Mouse (Mus musculus) kidney, postnatal 14 days (tissue): ENCODE results near the gene Obp2a.
"Not testable (repeated sequence)": the region's sequence is repeated elsewhere in the genome, so short reads cannot be mapped to it uniquely, and the experiment has no call there.

Source experiments
- DNase-seq: peaks from one replicate; pipeline ENCODE4 v3.0.0; 2022; ENCODE audit warnings: mixed read lengths

The Obp2a gene

DNA sequence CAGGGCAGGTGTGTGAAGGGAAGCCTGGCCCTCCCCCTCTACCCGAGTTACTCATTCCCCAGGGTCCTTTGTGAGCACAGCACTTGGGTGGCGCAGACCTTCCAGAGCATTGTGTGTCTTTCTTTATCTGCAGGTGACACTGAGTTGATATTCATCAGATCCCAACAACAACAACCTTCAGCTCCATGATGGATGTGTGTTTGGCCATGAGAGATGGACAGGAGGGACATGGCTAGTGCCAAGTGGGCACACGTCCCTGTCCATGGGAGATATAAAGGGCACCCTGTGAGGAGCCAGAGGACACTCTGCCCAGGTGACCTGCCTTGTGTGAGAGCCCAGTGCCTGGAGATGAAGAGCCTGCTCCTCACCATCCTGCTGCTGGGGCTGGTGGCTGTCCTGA lies at the start of gene Obp2a:
Obp2a (plus strand) TSS at position 301 of the 400 bp plus-strand sequence.
- not testable (repeated sequence) for DNase-seq

DNA sequence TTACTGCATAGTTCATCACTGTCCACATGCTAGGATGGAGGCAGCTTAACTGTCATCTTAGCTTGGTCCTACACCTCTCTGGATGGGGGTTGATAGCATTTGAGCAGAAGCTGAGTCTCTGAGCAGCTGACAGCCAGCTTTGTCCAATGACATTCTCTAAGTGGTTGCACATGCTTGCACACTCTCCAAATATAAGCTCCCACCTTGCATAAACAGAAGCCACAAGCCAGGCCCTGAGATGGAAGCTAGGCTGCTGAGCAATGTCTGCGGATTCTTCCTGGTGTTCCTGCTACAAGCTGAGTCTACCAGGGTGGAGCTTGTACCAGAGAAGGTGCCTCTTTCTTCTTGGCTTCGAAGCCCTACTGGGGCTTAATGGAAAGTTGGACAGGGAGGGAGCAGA lies 46.9 kb upstream of the Obp2a start, which contains the start of gene Lcn8:
Lcn8 (plus strand) TSS at position 219 of the 400 bp plus-strand sequence.
- DNase-seq = no peak

DNA sequence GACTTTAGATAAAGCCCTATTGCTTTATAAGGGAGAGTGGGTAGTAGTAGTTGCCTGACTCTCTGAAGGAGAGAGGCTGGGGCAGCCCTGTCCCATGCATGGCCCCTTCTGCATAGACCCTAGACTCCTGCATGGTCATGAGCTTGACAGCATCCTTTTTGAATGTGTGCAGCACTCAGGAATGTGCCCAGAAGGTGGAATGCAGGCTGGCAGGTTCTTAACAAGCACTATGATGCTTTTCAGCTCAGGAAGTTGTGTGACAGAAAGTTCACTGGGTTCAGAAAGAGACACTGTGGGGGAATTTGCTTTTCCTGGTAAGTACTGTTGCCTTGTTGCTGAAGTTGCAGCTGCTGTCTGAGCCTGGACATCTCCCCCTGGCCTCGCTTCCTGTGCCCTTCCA lies 45.3 kb upstream of the Obp2a start:
- peak; percentile 8 for DNase-seq

DNA sequence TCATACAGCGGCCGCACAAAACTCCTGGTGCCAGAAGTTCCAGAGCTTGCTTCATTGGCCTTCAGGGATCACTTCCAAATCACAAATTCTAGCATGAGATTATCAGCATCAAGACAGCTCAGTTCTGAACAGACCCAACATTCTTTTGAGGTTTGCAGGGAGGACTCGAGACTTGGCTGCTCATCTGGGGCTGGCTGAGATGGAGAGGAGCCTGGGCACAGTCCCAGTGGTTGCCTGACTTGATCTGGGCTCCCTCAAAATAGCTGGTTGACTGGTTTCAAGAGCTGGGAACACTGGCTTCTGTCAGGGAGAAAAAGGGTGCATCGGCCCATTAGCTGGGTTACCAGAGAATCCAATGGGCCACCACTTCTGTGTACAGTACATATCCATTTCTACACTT lies 43.2 kb upstream of the Obp2a start:
- DNase-seq = no peak

DNA sequence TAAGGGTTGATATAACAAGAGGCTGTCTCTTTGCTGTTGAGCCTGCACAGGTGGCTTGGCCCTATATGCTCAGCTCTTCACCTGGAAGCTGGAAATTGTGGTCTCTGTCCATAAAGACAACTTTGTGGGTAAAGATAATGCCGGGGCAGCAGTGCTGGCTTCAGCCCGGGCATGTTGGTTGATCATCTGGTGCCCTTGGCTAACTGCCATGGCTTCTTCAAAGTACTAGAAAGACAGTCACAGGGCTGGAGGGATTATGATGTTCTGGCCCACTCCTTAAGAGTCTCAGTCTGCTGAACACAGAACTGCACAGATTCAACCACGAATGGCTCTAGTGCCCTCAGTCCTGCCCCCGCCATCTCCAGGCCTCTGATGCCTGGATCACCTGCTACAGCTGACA lies 42.6 kb upstream of the Obp2a start:
- DNase-seq = no peak

DNA sequence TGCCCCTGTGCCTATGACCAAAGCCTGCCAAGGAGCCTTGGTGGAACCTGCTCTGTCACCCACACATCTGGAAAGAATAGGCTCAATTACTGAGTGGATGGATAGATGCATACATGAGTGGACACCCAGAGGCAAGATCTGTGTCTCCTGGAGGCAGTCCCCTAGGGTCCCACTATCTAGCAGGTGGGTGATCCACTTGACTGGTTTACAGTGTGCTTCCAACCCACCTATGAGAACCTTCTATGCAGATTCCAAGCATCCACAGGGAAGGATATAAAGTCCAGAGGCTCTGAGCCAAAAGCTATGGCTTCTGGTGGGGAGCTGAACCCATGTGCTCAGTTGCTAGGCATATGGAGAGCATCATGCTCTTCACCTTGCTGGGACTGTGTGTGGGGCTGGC lies 42.2 kb upstream of the Obp2a start, which contains the start of gene Lcn5:
Lcn5 (plus strand) TSS at position 301 of the 400 bp plus-strand sequence.
- no peak for DNase-seq

DNA sequence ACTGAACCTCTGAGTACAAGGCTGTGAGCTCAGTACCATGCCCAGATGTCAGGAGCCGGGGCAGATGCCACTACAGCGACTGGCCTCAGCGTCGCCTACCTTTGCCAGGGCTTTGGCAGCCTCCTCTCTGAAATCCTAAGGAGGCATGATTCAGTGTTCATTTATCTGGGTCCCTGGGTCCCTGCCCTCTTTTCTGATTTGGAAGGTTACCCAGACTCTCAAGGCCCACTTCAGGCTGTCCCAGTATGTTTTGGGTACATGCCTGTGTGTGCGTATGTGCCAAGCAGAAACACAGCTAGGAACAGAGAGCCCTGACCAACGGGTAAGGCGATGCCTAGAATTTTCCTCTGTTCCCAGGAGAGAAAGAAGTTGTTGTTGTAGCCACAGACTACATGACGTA lies 39.6 kb upstream of the Obp2a start:
- DNase-seq = no peak

DNA sequence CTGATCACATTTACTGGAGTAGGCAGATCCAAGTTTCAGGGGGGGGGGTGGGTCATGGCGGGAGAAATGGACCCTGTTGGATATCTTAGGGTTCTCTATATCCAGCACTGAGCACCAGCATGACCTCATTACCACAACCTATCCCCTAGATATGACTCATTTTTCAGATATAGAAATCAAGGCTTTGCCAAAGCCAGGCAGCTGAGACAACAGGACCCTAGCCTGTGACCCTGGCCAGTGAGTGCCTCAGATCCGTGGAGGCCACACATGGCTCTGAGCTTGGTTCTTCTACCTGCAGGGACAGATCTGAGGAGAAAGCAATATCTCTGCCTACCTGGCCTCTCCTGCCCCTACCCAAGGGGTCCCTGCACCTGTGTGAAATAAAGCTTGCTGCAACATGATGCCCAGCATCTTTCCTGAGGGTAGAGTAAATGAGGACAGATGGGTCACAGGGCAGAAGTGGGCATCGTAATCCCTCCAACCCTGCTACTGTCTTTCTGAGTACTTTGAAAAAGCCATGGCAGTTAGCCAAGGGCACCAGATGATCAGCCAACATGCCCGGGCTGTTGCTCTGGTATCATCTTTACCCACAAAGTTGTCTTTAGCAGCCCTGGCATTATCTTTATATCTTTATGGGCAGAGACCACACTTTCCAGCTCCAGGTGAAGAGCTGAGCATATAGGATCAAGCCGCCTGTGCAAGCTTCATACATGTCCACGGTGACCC lies 38.4 kb upstream of the Obp2a start:
- DNase-seq = no peak

DNA sequence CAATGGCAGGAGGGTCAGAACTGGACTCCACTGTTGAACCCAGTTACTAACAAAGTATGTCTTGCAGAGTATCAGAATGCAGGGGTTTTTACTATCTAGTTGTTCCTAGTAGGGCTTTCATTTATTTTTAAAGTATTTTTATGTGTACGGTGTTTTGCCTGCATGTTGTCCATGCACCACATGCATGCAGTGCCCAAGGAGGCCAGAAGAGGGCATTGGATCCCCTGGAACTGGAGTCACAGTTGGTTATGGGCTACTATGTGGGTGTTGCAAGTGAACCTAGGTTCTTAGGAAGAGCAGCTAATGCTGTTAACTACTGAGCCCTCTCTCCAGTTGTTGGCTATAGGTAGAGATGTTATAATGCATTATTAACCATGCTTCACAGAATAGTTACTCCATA lies 36.3 kb upstream of the Obp2a start:
- peak; percentile 50 for DNase-seq

DNA sequence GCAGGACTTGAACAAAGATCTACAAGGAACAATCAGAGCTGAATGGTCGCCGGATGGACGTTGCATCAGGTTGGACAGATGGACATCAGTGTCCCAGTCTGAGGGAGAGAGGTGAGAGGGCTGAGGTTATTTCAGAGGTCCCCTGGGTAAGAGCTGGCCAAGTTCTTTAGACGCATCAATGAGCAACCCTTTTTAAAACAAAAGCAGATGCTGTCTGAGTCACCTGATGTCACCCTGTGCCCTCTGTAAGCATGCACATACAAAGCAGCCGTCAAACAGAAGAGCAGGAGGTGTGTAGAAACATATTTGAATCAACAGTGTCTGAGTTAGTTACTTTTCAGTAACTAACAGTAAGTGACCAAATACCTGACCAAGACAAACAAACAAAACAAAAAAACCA lies 35.7 kb upstream of the Obp2a start:
- DNase-seq = no peak

DNA sequence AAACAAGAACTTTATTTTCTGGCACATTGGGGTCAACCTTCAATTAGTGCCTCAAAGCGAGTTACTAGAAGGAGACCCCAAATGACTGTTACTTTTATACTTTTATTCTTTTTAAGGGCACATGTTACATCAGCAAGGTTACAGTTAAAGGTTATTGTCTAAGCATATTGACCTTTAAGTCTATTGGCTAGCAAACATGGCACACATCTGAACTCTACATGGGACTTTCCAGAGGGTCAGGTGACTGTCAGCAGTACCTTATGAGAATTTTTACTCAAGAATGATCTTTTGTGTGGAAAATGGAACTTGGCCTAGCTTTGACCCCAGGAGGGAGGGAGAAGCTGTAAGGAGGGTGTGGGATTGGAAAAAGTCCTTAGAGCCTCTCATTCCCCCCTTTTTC lies 33.3 kb upstream of the Obp2a start:
- DNase-seq = no peak

DNA sequence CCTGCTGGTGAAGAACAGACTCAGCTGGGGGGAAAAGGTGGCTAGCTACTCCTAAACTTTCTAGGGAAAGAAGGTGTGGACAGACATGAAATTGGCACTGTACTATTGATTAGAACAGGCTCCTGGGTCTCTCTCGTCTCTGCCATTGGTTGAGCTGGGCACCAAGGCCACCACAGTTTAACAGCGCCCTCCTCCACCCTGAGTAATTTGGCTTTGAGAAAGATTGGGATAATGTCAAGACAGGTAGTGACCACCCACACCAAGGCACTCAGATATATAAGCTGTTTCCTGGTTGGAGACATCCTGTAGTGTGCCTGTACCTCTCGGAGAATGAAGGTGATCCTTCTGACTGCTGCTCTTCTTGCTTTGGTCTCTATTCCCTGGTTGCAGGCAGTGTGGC lies 23.4 kb upstream of the Obp2a start, which contains the start of gene Lcn6:
Lcn6 (plus strand) TSS at position 301 of the 400 bp plus-strand sequence.
- no peak for DNase-seq

DNA sequence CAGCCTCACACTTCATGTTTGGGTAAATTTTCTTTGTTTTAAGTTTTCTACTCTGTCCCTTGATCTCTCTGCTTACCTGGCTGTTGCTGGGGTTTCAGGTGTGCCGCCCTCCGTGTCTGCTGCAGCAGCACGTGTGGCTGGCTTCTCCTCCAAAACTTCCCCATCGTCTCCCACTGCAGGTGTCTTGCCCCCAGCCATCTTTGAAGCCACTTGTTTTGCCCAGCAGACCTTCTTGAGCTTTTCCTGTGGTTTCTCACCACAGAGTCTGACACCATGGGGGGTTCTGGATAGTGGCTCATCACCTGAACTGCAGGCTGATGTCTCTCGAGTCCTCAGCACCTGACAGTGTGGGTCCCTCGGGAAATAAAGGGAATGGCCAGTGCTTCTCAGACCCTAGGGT lies 20.3 kb upstream of the Obp2a start:
- no peak for DNase-seq

DNA sequence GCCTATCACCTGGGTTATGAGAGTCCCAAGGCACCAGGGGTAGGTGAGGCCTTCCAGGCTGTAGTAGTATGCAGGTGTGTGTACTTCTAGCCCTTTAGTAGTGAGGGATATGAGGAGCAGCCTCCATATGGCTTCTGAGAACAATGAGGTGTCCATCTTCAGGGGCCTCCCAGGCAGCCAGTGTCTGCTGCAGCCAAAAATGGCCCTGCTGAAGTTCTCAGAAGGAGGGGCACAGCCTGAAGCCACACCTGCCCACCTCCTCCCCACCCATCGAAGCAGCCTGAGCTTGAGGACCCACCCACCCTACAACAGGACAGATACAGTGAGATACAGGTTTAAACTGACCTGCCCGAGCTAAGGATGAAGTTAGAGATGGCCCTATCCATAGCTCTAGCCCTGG lies 17.4 kb upstream of the Obp2a start, which contains the start of gene Lcn10:
Lcn10 (plus strand) TSS at position 301 of the 400 bp plus-strand sequence.
- DNase-seq = no peak

DNA sequence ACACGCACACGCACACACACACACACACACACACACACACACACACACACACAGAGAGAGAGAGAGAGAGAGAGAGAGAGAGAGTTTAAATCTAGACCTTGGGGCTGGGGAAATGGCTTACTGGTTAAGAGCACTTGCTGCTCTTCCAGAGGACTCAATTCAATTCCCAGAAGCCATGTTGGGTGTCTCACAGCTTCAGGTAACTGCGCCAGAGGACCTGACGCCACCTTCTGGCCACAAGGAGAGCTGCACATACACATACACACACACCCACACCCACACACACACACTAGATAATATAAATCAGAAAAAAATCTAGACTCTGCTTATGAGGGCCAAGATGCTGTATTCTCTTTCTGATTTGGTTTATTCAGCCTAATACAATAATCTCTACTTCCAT lies 12.9 kb upstream of the Obp2a start:
- no peak for DNase-seq

DNA sequence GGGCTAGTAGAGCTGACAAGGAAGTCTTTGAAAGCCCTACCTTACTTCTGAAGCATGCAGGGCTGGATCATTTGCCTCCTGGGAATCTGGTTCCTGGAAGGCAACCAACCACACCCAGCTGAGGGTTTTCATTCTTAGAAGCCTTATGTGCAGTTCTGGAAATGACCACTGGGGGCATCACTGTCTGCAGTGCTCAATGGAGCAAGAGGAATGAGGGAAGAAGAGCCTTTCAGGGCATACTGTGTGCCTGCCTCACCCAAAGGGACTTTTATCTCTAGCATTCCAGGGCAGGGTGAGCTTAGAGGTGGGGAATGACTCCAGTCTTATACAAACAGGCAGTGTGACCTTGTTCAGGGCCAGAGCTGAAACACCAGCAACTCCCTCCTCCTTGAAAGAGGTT lies 5.2 kb upstream of the Obp2a start:
- DNase-seq = peak; percentile 42

DNA sequence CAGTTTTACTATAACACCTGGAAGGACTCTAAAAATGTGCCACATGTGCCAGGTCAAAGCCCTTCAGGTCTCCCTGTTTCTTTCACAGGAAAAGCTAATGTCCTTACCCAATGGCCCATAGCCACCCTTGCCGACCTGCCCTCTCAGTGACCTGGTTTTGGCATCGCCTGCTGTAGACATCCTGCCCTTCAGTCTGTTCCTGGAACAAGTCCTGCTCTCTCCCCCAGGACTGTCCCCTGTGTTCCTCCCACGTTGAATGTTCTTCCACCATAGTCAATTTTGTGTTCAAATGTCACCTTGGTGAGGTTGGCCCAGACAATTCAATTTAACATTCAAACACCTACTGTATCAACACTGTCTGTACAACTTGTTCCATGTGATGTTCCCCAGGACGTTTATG lies 2.9 kb upstream of the Obp2a start:
- DNase-seq = no peak

DNA sequence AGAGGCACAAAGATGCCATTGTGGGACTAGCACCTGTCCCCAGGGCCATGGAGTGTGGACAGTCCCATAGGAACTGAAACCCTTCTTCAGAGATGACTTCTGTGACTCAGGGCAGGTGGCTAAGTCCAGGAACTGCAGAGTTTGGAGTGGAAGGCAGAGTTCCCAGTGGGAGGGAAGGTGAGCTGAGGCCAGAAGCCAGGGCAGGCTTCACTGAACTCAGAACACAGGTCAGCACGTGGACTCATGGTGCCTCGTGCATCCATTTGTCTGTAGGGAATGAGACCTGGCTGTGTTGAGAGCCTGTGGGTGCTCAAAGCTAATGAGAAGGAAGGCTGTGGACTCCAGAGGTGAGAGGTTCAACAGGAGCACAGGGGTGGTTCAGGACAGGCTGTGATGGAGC lies 1.1 kb upstream of the Obp2a start:
- DNase-seq = no peak

DNA sequence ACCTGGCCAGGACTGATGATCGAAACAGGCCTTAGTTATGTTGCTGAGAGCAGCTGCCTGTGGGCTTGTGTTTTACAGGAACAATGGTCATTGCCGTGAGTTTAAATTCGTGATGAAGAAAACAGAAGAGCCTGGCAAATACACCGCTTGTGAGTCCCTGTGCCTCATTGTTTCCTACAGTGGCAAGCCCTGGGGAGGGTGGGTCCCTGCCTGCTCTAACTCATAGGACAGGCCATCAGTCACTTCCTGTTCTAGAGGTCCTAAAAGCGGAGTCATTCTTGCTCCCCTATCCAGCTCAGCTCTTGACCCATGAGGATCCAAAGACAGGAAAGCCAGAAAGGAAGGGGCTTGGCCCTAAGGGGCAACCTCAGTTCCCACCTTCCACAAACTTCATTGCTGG lies 1.2 kb downstream of the Obp2a start:
- DNase-seq = no peak

DNA sequence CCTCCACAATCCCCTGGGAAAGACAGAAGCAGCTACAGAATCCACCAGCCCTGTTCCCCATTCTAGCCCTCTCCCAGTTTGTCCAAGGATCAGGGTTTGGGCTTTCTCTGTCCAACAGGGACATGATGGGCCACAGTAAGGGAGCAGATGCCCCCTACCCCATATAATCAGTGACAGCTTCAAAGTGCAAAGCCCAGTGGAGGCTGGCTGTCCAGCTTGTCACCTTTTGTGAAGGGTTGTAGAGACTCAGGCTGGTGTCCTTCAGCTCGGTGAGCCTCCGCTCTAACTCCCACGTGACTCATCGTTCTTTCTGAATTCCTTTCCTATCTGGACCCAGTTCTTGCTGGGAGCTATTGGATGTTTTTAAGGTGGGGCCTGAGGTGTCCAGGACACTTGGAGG lies 3.9 kb downstream of the Obp2a start:
- no peak for DNase-seq

DNA sequence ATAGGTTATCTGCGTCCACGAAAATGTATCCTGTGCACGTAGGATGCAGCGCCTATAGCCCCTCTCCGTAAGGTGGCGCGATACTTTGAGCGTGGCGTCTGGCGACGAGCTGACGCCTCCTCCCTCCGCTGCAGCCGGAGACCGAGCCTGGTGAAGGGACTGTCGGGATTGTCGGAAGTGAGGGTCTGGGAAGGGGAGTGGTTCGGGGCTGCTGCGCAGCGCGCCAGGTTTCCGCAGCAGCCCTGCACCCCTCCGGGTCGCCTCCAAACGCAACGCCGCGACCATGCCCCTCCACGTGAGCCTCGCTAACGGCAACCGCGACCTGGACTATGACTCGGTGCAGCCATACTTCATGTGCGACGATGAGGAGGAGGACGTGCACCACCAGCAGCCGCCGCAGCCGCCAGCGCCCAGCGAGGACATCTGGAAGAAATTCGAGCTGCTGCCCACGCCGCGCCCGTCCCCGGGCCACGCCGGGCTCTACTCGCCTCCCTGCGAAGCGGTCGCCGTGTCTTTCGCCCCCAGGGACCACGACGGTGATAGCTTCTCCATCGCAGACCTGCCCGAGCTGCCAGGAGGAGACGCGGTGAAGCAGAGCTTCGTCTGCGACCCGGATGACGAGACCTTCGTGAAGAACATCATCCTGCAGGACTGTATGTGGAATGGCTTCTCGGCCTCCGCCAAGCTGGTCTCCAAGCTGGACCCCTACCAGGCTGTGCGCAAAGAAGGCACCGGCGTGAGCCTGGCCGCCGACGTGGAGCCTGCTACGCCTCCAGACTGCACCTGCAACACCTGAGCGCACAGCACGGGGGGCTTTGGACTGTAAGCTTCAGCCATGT lies 7.0 kb downstream of the Obp2a start, which contains the start of gene Bmyc:
Bmyc (plus strand) TSS at position 97 of the 839 bp plus-strand sequence.
- peak; percentile 81 for DNase-seq

DNA sequence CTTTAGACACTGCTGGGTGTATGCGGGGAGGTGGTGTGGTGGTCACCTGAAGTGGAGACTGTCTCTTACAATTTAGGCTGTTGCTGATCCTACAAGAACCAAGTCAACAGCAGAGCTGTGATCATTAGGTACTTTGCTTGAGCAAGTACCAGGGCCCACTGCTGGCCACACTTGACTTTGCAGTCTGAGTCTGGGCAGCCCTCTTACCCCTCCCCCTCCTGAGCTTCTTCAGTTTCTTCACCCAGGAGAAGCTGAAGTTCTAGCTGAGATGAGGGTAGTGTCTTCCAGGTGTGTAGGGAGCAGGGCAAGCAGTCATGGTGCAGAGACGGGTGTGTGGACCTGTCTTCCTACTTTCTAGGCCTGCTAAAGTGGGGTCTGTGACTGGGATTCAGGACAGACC lies 8.3 kb downstream of the Obp2a start:
- peak; percentile 32 for DNase-seq

DNA sequence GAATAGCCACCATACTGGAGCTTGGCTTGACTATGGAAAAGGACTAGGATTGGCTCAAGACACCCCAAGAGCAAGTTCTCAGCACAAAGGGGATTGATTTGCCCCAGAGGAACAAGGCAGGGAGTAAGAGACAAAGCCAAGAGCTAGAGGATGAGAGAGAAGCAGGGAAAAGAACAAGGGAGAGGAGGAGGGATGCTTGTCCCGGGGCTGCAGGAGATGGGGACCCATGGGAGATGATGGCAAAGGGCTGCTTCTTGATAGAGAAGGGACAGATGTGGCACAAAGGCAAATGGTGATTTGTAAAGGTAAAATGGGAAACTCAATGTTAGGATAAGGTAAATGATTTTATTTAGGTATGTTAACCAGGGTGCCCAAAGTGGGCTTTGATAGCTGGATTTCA lies 9.2 kb downstream of the Obp2a start:
- not testable (repeated sequence) for DNase-seq

DNA sequence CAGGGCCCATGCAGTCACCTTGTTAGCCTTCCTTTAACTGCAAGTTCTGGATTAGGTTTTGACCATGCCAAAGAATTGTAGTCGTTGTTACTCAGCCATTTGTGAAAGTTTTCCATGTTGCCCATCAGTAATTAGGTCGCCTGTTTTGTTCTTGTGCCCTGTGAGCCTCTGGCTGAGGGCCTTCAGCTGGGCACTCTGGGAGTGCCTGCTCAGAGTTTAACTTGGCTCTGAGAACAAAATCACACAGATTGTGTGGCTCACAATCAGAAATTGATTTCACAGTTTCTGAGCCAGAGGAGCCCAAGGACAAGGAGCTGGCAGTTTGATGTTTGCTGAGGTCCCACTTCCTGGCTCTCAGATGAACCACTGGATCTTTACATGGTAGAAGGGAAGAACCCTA lies 9.9 kb downstream of the Obp2a start:
- not testable (repeated sequence) for DNase-seq
